Mouse (Mus musculus): ENCODE measurements around the gene Gab1.

DNA sequence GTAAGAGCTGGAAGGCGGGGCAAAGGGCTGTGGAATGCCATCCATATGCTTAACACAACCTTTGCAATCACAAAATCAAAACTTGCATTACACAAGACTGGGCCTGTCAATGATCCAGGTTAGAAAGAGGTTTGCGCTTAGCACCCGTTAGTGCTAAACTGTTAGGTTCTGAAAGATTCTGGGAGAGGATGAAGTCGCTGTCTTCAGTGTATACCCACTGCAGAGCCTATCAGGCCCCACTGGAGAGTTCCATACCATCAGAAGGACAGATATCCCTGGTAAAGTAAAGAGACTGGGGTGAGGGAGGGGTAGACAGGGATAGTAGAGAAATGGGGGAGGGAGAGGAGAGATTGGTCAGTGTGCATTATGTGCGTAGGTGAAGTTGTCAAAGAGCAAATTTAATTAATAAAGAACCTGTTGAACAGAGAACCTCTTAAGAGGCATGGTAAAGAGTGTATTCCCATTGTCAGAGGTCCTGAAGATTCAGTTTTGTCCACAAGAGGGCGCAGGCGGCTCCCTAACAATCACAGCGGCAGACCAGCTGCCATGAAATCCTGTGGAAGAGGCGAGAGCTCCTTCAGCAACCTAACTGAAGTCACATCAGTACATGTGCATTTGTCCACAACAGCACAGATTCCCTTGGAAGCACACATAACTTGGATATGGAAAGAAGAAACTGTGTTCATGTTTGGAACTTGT lies 127.2 kb downstream of the Gab1 start:
- TF ChIP-seq CTCF (IDR thresholded peaks at IDR 0.05; ENCODE audit: low read depth) (peak; percentile 92), EP300 (IDR thresholded peaks at IDR 0.05; ENCODE audit: low read depth) (no peak)

Data from liver, postnatal 0 days (tissue).